Mouse (Mus musculus) liver, postnatal 0 days (tissue): ENCODE data around the gene Mafg. TPM values are rescaled to one million over a fixed set of nuclear protein-coding genes. Genes with fewer than 3 reads are reported as not detected.

Experiments
- ATAC-seq: fragments of 200-750 bp; cut with Nextera tagmentation; 2 replicates; pipeline ENCODE4 v1.8.0; 2017; ENCODE audit warnings: mild to moderate bottlenecking, moderate library complexity
- DNase-seq: peaks from one replicate; pipeline ENCODE4 v3.0.0-alpha.2; 2016
- H3K27ac ChIP-seq: fragments of 300-500 bp; sonication (generic); 2 replicates; pipeline ENCODE4 v1.5.1; 2014; ENCODE audit warnings: antibody characterized with exemption, moderate library complexity, mild to moderate bottlenecking, low read depth
- H3K27me3 ChIP-seq: fragments of 300-500 bp; sonication (generic); 2 replicates; pipeline ENCODE4 v1.6.1; 2014; ENCODE audit warnings: low read length, control low read depth, mixed read lengths; ENCODE audit not compliant: insufficient read depth
- H3K36me3 ChIP-seq: fragments of 300-500 bp; sonication (generic); replicated peaks from 2 replicates; pipeline ENCODE4 v1.6.1; 2014; ENCODE audit warnings: mild to moderate bottlenecking, control low read depth, low read length, moderate library complexity, mixed read lengths; ENCODE audit not compliant: insufficient read depth
- H3K4me1 ChIP-seq: fragments of 300-500 bp; sonication (generic); 2 replicates; pipeline ENCODE4 v1.6.1; 2014; ENCODE audit warnings: antibody characterized with exemption, mild to moderate bottlenecking, control low read depth; ENCODE audit not compliant: insufficient read depth
- H3K4me2 ChIP-seq: fragments of 300-500 bp; sonication (generic); 2 replicates; pipeline ENCODE4 v1.6.1; 2014; ENCODE audit warnings: low read depth, mild to moderate bottlenecking, low read length, moderate library complexity, mixed read lengths
- H3K4me3 ChIP-seq: fragments of 300-500 bp; sonication (generic); 2 replicates; pipeline ENCODE4 v1.5.1; 2014; ENCODE audit warnings: low read depth, low read length
- H3K9ac ChIP-seq: fragments of 300-500 bp; sonication (generic); replicated peaks from 2 replicates; pipeline ENCODE4 v1.6.1; 2014; ENCODE audit warnings: mild to moderate bottlenecking, moderate library complexity
- H3K9me3 ChIP-seq: fragments of 300-500 bp; sonication (generic); 2 replicates; pipeline ENCODE4 v1.6.1; 2016; ENCODE audit warnings: mild to moderate bottlenecking, control low read depth, low read length, mixed read lengths
- CTCF ChIP-seq: sonication (generic); IDR thresholded peaks from 2 replicates; pipeline ENCODE4 v1.5.1; 2016; ENCODE audit warnings: antibody characterized with exemption, low read depth
- EP300 ChIP-seq: IDR thresholded peaks from 2 replicates; pipeline ENCODE4 v1.6.1; 2016; ENCODE audit warnings: antibody characterized with exemption, low read depth, mild to moderate bottlenecking
- WGBS: fragments of 180-500 bp; shearing (Covaris S2); extraction: QIAGEN DNeasy Blood & Tissue Kit; methylation state at CpG from one replicate; pipeline ENCODE4 v1.1.7; 2014; ENCODE audit not compliant: insufficient replicate concordance; 5-methylcytosine and 5-hydroxymethylcytosine counted together
- polyA plus RNA-seq: library from polyadenylated mRNA; unstranded; fragments of >200 nt; fragmentation: Nextera tagmentation; extraction: Ambion mirVana; gene quantifications from 2 replicates; pipeline ENCODE4 v1.2.1, GENCODE M21; 2015

Mafg gene
- polyA plus RNA-seq, 1 experiment from 2014 or later, result 35.8 TPM

- TF ChIP-seq CTCF (no peak), EP300 (no peak)
- DNase-seq, result no peak
- 84% methylated on average over 5 of the region's 5 CpGs for WGBS
- no peak for ATAC-seq
- Histone ChIP-seq H3K4me3 (no peak overlapping the region), H3K4me2 (no peak overlapping the region), H3K27me3 (no peaks in the 10 kb centered on the region), H3K9ac (no peak overlapping the region), H3K36me3 (no peaks in the 10 kb centered on the region), H3K9me3 (no peaks in the 10 kb centered on the region), H3K4me1 (peaks cover 34% of the 10 kb centered on the region), H3K27ac (no peak overlapping the region)
Observed at GRCm38 (mm10) chr11:120634810-120635209, 1.4 kb upstream of the Mafg start.

GRCm38 (mm10) chr11:120632559-120633519, 561 bp downstream of the Mafg start:
- H3K9me3 ChIP-seq, result no peaks in the 10 kb centered on the region
- no peak for TF ChIP-seq CTCF
- no peak for TF ChIP-seq EP300
- H3K36me3 ChIP-seq, result peaks cover 8% of the 10 kb centered on the region
- ATAC-seq (peak; percentile 61), DNase-seq (peak; percentile 85)
- H3K9ac ChIP-seq, result peak overlapping the region; percentile 98
- H3K4me3 ChIP-seq, result peak overlapping the region; percentile 96
- no peaks in the 10 kb centered on the region for H3K27me3 ChIP-seq
- H3K4me2 ChIP-seq, result peak overlapping the region; percentile 84
- peaks cover 48% of the 10 kb centered on the region for H3K4me1 ChIP-seq
- peak overlapping the region; percentile 99 for H3K27ac ChIP-seq
- WGBS, result under 1% methylated on average over 73 of the region's 116 CpGs

GRCm38 (mm10) chr11:120631726-120632448, 1.5 kb downstream of the Mafg start:
- TF ChIP-seq EP300 (no peak), CTCF (no peak)
- peaks cover 58% of the 10 kb centered on the region for H3K4me1 ChIP-seq
- peak overlapping the region; percentile 96 for H3K4me3 ChIP-seq
- no peaks in the 10 kb centered on the region for H3K27me3 ChIP-seq
- H3K9me3 ChIP-seq, result no peaks in the 10 kb centered on the region
- WGBS, result 31% methylated on average over 4 of the region's 4 CpGs
- ATAC-seq (no peak), DNase-seq (peak; percentile 49)
- peak overlapping the region; percentile 99 for H3K27ac ChIP-seq
- peak overlapping the region; percentile 98 for H3K9ac ChIP-seq
- H3K4me2 ChIP-seq, result peak overlapping the region; percentile 84
- peaks cover 12% of the 10 kb centered on the region for H3K36me3 ChIP-seq

GRCm38 (mm10) chr11:120630881-120631725, 2.3 kb downstream of the Mafg start:
- TF ChIP-seq CTCF (no peak), EP300 (no peak)

GRCm38 (mm10) chr11:120630401-120630871, 3.0 kb downstream of the Mafg start:
- TF ChIP-seq CTCF, result no peak
- TF ChIP-seq EP300, result peak; percentile 70; the same call in 1 of the 2 replicates
- 16% methylated on average over 5 of the region's 5 CpGs for WGBS
- DNase-seq, result peak; percentile 88
- peak overlapping the region; percentile 96 for H3K4me3 ChIP-seq
- ATAC-seq, result peak; percentile 67
- peak overlapping the region; percentile 99 for H3K27ac ChIP-seq
- H3K4me1 ChIP-seq, result peaks cover 72% of the 10 kb centered on the region
- peak overlapping the region; percentile 84 for H3K4me2 ChIP-seq
- no peaks in the 10 kb centered on the region for H3K27me3 ChIP-seq
- no peaks in the 10 kb centered on the region for H3K9me3 ChIP-seq
- peak overlapping the region; percentile 98 for H3K9ac ChIP-seq
- peaks cover 12% of the 10 kb centered on the region for H3K36me3 ChIP-seq

More at GRCm38 (mm10) chr11:120630881-120631725, 2.3 kb downstream of the Mafg start:
- peak overlapping the region; percentile 99 for H3K27ac ChIP-seq
- H3K4me3 ChIP-seq, result peak overlapping the region; percentile 96
- no peaks in the 10 kb centered on the region for H3K9me3 ChIP-seq
- ATAC-seq, result no peak
- peaks cover 12% of the 10 kb centered on the region for H3K36me3 ChIP-seq
- WGBS, result 3% methylated on average over 7 of the region's 7 CpGs
- peaks cover 66% of the 10 kb centered on the region for H3K4me1 ChIP-seq
- peak overlapping the region; percentile 98 for H3K9ac ChIP-seq
- no peaks in the 10 kb centered on the region for H3K27me3 ChIP-seq
- H3K4me2 ChIP-seq, result peak overlapping the region; percentile 84
- DNase-seq, result no peak
